Mouse (Mus musculus): Measurements from ENCODE around the gene Pdlim4.
"Not testable (repeated sequence)": the region's sequence is repeated elsewhere in the genome, so short reads cannot be mapped to it uniquely, and the experiment has no call there.

Gene Pdlim4

DNA sequence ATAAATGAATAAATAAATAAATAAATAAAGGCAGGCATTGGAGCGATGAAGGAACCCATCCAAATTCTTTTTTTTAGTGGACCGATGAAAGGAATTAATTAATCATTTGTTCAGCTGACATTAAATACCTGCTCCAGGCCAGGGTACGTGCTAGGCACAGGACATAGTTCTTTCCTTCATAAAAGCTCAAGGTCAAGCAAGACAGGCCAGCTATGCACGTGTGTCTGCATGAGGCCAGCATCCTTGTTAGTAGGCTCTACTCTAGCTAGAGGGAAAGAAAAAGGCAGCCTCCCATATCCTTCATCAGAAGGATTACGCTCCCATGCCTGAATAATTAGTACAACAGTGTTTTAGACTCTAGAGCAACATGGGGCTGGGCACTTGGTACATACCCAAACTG is 55.9 kb downstream of the Pdlim4 start:
- peak; percentile 89 for DNase-seq

DNA sequence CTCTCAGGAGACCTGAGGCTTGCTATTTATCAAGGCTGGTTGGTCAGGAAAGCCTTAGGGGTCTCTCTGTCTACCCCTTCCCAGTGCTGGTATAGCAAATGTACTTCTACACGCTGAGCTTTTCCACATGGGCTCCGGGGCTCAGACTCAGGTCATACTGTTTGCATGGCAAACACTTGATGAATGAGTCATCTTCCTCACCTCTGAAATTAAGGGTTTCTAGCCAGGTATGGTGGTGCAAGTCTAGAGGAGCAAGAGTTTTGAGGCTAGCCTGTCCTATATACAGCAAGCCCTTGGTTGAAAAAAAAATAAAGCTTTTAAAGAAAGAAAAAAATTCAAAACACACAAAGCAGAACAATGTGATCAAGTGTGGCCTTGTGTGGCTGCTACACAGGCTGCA is 57.6 kb downstream of the Pdlim4 start:
- no peak for DNase-seq

DNA sequence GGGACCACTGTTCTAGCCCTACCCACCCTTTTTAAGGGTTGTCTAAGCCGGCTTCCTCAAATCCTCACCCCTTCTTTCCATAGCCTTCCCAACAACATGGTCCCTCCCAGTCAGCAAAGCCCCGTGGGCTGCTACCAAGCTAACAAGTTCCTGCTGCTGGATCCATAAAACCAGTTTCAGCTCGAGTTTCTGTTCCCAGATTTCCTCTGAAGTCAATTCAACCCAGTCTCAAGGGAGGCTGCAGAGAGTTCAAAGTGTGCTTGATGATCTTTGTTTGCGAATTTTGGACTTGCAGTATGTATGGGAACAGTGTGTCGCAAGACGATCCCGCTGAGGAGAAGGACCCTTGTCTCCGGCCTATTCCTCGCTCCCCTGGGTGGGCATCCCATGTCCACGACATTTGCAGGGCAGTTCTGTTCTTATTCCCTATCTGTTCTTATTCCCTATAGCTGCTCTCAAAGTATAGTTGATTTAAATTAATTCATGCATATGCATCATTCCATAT is 60.3 kb downstream of the Pdlim4 start:
- no peak for DNase-seq

DNA sequence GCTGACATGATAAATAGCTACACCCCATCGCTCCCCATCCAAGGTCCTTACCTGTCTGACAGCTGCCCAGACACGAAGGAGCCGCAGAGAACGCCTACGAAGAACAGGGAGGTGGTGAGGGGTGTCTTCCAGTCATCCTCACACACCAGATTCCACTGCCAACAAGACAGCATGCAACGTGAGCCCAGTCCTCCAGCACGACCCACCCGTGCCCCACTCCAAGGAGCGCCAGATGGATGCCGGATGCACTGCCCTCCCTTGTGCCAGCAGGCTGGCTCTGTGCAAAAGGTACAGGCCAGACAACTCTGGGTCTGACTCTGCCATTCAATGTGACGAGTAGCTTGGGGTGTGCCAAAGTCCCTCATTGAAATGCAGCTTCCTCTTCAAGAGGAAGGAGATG is 61.1 kb downstream of the Pdlim4 start:
- no peak for DNase-seq

DNA sequence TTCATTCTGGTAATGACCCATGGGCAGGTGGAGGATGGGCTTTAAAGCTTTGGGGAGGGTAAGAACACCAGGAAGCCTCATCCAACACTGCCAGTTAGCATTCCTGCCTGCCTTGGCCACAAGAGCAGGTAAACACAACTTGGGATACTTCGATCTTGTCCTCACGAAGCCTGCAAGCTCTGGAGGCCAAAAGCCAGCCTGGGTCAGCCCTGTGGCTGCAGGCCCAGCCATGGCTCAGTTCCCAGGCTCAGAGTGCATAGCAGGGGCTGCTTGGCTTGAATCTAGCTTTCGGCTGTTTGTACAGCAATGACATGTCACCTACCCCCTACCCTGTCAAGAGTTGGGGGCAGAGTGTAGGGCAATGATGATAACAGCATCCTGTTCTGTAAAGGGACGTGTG is 61.9 kb downstream of the Pdlim4 start:
- peak; percentile 93 for DNase-seq

DNA sequence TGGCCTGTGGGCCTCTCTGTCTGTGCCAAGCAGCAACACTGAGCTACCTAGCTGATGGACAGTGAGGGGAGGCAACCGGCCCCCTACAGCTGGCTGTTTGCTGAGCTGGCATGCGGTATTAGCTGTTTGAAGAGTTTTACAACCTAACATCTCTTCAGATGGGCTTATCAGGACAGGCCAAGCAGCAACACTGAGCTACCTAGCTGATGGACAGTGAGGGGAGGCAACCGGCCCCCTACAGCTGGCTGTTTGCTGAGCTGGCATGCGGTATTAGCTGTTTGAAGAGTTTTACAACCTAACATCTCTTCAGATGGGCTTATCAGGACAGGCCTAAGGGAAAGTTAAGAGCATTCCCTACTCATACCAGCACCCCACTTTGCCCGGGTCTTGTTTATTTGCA is 62.5 kb downstream of the Pdlim4 start:
- DNase-seq, result not testable (repeated sequence)
